Mouse (Mus musculus) cerebellum, adult 11-12 months (tissue): ENCODE results near the gene Hoxc5.

Experiments used
- DNase-seq: peaks from one replicate; pipeline ENCODE4 v3.0.0; 2022

Hoxc5 gene

DNA sequence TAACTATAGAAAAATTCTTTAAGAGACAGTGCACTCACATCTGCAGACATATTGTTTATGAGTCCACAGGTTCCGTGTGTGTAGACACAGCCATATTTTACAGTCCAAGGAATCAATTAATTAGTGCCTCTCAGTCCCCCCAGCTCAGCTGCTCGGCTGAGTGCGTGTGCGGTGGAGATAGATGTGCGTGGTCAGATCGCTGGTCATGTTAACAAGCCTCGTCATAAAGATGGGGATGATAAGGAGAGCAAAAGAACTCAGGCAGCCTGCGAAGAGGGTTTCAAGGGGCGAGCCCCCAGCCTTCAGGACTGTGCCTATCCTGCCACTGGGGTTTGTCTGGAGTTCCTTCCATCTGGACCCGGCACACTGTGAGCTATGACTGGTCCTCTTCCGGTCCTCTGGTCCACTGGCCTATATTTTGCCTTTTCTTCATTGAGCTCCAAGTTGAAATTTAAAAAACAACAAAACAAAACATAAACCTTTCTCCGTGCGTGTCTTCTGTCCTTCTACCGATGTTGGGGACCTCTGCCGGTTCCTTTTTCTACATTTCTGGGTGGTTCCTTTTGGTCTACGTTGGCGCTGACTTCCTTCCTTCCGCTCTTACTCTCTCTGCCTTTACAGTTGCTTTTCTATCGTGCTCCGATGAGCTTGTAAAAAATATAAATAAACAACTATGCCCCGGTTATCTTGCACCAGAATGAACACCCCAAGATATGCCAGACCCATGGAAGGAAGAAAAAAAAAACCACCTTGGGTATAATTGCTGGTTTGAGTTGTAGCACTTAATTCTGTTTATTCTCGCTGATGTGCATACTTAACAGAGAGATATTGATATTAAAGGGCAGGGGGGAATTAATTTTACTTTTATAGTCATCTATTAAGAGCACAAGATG, 21.8 kb upstream of the Hoxc5 start:
- no peak for DNase-seq

DNA sequence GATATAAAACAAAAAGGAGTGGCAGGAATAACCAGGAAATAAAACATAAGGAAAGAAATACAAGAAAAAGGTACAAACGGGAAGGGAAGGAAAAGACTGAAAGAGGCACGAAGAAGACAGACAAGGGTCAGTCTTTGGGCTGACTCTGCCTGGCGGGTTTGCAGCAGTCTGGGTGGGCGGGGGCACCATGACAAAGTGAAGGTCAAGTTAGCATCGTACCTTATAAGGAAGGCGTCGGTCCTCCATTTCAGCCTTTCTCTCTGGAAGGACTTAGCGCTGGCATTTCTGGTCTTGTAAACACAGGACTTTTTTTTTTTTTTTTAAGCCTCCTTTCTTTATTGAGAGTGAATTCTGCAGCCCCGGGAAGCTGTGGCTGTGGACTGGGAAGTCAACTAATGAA, 20.0 kb upstream of the Hoxc5 start:
- no peak for DNase-seq

DNA sequence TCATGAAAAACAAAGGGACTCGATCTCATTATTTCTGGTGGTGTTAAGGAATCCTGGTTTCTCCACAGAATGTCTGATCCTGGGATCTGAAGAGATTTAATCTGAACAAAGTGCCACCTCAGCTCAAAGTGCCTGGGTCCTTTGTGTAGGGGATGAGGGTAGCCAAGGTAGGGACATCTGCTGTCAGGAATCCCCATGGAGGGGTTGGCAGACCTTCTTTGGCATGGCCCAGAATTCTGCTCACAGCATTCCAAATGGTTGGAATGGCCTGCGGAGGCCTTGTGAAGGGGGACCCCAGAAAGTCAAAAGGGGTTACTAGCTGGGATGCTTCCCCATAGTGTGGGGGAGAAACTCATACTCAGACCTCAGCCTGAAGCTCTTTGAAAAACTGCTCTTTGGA, 18.4 kb upstream of the Hoxc5 start:
- no peak for DNase-seq

DNA sequence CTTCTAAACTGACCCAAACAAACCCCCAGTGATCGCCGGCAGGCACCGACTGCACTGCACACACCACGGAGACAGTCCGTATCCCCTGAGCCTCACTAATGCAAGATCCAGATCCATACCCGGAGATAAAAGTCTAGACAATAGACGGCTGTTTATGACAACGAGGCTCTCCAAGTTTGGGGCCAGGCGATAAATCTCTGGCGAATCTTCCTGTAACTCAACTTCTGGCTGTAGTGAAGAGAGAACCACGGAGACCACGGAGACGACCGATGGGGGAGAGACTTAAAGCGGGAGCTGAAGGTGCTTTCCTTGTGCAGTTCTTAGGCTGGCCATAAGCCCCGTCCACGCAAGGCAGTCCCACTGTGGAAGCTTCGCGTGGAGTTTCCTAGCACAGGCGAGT, 17.5 kb upstream of the Hoxc5 start:
- DNase-seq = no peak

DNA sequence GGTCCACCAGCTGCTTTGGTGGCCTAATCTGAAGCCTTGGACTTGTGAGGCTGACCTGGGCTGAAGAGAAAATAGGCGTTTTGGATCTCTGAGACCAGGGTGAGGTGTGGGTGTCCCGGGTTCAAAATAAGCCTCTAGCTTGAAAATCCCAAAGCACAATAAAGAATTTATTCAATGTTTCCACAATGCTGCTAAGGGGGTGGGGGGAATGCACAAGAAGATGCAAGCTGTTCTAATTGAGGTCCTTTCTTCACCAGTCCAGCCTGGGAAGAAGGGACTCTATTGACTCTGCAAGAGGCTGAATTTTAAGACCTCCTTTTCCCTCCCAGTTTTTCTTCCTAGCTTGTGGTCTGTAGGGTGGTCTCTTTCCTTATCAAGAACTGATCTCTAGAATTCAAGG, 16.4 kb upstream of the Hoxc5 start:
- no peak for DNase-seq

DNA sequence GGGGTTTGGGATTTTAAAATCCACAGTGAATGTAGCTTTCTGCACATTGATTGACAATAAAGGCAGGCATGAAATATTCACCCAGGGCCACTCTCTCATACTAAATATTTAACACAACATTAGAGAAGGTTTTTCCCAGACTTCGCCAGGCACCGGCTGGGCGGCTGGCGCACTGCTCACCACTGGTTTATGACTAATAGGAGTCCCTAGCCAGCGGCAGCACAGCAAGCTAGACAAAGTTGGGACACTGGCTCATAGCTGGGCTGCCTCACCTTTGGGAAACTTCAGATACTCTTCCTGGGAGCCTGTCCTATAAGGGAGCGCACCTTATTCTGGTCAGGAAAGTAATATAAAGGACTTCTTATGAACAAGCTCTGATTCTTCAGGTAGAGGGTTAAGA, 13.7 kb upstream of the Hoxc5 start:
- DNase-seq = no peak

DNA sequence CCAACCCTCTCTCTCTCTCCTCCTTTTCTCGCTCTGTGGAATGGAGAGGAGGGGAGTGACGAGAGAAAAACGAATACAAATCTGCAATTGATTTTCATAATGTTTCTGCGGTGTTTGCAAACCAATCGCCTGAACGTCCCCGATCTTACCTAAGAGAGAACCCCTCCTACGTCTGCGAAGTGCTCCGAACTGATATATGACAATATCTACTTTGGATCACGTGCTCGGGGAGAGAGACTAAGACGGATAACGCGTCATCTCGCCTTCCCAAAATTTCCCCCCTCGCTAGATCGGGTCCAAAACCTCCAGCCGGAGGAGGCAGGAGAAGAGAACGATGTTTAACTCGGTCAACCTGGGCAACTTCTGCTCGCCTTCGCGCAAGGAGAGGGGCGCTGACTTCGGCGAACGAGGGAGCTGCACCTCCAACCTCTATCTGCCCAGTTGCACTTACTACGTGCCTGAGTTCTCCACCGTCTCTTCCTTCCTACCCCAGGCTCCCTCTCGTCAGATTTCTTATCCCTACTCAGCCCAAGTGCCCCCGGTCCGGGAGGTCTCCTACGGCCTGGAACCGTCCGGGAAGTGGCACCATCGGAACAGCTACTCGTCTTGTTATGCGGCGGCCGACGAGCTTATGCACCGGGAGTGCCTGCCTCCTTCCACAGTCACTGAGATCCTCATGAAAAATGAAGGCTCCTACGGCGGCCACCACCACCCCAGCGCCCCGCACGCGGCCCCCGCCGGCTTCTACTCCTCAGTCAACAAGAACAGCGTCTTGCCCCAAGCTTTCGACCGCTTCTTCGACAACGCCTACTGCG, 12.8 kb upstream of the Hoxc5 start, which contains the start of gene Hoxc11:
Gene Hoxc11, plus strand, starts transcription at position 236 of the 815 bp plus-strand sequence.
- no peak for DNase-seq

DNA sequence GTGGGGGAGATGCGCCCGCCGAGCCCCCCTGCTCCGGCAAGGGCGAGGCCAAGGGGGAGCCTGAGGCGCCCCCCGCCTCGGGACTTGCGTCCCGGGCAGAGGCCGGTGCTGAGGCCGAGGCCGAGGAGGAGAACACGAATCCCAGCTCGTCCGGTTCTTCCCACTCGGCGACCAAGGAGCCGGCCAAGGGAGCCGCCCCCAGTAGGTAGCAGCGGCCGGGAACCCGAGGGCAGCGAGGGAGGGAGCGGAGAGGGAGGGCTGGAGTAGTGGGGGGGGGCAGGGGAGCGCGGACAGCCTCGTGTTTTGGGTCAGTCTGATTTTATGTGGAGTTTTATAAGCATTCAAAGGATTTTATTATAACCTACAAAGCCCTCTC, 12.2 kb upstream of the Hoxc5 start:
- no peak for DNase-seq

DNA sequence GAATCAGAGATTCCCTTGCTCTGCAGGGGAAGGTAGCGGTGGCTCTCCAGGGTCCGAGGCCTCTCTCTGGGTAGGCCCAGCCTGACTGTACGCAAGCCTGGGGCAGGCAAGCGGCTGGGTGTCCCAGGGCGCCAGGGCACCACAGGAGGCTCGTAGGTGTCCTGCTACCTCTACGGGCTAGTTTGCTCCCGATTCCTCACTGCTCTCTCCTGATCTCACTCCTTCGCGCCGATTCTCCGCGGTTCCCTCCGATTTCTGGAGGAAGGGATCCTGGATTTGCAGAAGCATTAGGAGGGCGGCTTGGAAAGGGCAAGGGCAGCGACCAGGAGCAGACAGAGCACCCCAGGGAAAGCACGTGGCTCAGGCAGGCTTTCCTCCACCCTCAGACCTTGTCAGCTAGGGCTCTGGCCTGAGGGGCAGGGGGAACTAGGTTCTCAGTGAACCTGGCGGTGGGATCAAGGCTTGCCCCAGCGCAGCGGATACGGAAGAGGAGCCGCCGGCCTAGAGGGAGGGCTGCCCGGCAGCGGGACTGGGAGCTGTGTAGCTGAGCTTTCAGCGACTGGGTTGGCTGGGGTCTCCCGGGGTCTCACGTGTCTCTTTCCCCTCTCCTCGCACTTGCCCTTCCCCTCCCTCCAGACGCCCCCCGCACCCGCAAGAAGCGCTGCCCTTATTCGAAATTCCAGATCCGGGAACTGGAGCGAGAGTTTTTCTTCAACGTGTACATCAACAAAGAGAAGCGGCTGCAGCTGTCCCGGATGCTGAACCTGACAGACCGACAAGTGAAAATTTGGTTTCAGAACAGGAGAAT, 11.2 kb upstream of the Hoxc5 start:
- no peak for DNase-seq

DNA sequence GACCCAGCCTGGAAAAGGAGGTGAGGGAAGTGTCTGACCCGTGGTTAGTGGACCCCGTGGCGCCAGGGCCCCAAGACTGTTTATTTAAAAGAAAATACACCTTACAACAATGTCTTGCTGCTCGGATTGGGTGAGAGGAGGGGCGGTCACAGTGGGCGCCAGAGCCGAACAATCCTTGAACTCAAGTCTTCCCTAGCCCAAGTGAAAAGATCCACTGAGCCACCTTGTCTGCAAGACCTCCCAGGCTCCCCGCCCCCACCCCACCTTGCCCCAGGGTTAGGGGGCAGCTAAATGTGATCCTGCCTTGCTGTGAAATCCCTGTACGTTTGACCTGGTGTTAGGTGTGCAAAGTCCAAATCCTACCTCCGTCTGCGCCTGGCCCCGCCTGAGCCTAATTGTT, 10.3 kb upstream of the Hoxc5 start:
- no peak for DNase-seq

DNA sequence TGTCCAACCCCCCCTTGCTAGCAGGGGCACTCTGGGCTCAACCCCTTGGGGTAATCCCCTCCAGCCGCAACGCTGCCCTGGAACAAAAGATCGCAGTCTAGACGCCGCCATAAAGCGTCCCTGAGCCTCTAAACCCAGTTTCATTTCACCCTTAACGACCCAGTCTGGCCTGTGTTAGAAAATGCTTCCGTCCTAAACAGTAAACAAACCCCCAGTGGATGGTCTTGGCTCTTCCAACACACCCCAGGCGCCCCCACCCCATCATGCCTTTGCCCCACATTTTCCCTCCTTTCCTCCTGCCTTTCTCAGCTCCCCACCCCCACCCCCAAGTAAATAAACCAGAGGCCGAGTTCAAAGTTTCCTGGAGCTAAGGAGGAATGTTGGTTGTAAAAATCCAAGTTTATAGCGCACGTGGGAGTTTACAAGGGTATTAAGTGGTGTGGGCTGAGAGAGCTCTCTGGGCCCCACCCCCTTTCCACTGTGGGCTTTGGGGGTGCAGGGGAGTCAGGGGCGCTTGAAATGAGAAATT, 7.5 kb upstream of the Hoxc5 start:
- DNase-seq = no peak

DNA sequence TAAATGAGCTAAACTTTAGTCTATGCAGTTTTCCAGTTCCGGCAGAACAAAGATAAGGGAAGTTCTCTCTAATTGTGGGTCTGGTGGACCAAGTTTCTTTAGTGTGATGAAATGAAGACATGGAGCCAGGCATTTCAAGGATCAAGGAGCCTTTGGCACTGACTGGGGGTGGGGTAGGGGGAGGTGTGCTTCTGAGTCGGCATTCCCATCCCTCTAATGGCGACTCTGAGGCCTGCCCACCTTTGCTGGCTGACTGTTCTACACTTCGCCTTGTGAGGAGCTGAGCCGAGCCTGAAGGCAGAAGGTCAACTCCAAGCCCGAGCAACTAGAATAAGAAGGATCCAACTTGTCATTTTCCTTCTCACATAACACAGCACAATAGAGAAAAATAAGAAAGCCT, 5.5 kb upstream of the Hoxc5 start:
- DNase-seq = no peak

DNA sequence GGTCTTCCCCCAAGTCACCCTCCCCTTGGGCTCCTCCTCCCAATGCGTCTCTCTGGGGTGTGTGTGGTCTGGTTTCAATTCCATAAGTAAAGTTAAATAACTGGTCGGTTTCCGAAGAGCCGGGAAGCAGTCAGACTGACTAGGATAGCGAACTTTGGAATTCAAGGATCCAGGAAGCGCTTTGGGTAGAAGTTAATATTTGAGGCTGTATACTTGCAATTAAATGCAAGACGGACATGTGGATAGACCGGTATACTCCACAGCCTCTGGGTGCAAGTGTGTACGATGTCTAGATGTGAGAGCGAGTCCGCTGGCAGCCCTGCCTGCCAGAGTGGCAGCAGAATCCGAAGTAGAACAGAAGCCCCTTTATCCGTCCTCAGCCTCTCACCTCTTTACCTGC, 4.8 kb upstream of the Hoxc5 start:
- no peak for DNase-seq

DNA sequence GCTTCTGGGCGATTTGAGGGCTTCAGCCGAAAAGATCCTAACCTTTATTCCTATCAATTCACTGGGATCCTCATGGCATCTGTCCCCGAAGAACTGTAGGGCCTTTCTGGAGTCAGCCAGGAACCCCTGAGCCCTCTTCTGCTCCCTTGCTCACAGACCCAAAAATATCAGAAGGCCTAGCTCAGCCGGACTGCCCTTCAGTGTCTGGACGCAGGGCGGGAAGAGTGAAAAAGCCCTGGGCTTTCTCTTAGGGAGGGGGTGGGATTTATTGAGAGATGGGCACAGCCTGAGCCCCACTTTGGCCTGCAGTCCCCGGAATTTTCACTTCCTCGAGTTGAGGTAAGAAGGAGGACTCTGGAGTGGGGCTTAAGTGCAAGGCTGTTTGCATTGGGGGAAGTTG, 4.0 kb upstream of the Hoxc5 start:
- DNase-seq = no peak

DNA sequence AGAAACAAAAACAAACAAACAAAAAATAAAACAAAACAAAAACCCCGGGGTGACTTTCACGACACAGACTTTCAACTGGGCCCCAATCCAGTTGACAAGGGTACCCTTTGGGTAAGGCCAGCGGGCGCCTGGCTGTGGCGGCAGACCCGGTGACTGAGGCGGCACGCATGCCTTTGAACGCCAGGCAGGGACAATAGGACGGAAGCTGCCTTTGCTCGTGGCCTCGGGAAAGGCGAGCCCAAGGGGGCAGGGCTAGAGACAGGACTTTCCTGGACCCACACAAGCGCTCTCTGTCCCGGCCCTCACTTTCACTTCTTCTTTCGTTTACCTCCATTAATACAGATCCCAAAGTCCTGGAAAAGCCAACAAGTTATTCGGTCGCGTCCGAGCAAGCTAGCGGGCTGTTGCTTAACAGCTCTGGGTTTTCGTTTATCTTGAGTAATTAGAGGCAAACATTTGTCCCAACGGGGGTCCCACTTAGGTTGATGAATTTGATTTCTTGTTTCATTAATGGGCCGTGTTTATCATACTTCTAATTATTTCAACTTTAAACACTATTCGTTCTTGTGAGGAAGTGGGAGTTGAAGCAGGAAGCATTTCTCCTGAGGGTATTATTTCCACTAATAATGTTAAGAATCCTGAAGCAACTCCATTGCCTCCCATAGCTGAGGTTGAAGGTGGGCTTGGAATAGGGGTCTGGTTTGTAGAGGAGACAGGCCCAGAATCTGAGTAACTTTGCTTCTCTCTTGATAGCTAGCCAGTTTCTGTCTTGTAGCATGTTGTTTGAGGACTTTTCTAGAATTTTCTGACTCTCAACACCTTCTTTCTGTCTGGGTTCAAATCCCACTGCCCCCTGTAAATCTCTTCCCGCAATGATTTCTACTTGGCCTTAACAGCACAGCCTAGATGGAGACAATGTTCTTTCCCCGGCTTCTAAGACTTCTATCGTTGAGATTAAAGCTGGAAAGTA, 3.3 kb upstream of the Hoxc5 start:
- DNase-seq = no peak

DNA sequence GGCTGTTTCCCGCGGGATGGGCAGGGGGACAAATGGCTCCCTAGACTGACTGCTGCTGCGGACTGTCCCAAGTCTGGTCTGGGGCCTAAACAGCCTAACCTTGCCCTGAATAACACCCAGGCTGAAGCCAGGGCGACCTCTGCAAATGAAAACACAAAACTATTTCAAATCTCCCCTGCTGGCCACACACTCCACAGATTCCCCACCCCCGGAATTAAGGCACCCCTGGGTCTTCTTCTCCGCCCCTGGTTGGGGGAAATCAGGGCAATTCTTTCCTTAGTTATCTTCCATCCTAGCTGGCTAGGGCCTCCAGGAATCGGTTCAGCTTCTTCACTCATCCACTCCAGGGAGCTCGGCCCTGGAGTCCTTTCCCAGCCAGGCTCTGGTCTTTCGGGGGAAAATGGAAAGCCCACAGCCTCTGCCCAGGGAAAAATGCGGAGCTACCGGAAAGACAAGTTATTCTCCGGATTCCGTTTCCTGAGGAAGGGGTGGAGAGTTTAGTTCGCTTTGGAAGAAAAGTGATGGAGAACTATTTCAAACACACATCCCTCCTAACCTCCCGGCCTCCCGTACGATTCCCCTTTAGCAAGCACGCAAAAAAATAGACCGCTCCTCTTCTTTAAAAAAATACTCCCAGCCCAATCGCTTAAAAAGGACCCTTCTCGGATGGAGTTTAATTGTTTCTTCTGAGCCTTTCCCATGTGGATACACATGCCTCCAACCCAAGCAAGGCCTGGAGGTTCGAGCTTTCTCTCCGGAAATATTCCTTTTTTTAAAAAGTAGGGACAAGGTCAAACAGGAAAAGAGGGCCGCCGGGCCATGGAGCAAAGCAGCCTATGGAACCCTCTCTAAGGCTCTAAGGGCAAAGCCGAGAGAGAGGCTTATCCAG, 2.0 kb upstream of the Hoxc5 start:
- DNase-seq = no peak

DNA sequence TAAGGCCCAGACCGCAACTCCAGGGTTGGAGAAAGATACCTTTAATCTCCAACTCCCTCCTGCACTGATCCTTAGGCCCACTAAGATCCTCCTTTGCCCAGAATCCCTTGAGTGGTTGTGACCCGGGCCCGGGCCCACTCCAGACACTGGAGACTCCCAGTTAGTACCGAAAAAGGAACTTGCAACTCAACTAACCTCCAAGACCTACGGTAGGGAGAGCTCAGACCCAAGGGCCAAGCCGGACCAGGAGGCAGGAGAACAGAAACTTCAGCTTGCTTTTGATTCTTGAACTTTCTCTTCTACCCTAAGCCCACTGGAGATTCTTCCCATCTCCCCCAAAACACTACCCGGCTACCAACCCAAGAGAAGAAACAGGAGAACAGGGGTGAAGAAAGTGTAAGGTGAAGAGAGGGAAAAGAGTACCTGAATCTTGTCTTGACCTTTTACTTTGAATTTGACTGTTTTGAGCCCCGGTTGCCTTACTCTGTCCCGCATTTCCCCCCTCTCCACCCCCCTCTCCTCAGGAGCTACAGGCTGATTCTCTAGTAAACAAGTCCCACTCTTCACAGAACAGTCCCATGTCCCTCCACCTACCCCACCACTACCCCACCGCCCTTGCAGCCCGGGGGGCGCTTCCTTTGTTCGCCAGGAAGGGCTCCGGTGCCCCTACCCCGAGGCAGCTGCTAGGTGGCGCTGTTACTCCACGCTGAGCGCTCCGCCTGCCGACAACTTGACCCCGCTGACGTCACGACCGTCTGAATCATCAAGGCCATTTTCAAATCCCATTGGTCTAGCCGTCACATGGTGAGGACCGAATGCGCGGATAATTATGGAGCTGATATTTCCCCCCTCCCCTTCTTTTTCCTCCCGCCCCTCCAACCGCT, 1.1 kb upstream of the Hoxc5 start:
- no peak for DNase-seq

DNA sequence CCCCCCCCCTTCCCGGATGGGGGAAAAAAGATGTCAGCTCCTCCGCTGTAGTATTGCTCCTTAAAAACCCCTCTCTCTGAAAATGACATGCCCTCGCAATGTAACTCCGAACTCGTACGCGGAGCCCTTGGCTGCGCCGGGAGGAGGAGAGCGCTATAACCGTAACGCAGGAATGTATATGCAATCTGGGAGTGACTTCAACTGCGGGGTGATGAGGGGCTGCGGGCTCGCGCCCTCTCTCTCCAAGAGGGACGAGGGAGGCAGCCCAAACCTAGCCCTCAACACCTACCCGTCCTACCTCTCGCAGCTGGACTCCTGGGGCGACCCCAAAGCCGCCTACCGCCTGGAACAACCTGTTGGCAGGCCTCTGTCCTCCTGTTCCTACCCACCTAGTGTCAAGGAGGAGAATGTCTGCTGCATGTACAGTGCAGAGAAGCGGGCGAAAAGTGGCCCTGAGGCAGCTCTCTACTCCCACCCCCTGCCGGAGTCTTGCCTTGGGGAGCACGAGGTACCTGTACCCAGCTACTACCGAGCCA, 399 bp upstream of the Hoxc5 start, which contains the start of gene Hoxc10:
Gene Hoxc10, plus strand, starts transcription at position 21 of the 536 bp plus-strand sequence.
- DNase-seq = no peak
